Mouse (Mus musculus): Measurements from ENCODE around the gene Mlph.

GRCm38 (mm10) chr1:90995916-90996315 lies 81.0 kb downstream of the Mlph start:
- TF ChIP-seq MYOG (IDR thresholded peaks at IDR 0.05; ENCODE audit: control insufficient read depth, extremely low read depth, insufficient read length), result no peak
- no peak for TF ChIP-seq CTCF (IDR thresholded peaks at IDR 0.05; ENCODE audit: control insufficient read depth, insufficient read depth, insufficient read length)

Data from C2C12 (cell line).